Mouse (Mus musculus) sigmoid colon, adult 10 weeks (tissue): ENCODE data around the gene Slc22a14. TPM values are rescaled to one million over a fixed set of nuclear protein-coding genes. Genes with fewer than 3 reads are reported as not detected.

Experiments used
- polyA plus RNA-seq: library from polyadenylated mRNA; stranded (reverse); fragments of 350-450 nt; fragmentation: Illumina TruSeq; extraction: RNeasy Lipid Tissue Mini Kit (QIAGEN cat#74804); gene quantifications from one replicate; pipeline ENCODE4 v1.2.3, GENCODE M21; 2014; ENCODE audit warnings: low read depth, low replicate concordance

Gene Slc22a14
- not detected for polyA plus RNA-seq

GRCm38 (mm10) chr9:119365284-119365683, at the start of gene Slc22a14:
Gene Slc22a14, minus strand, starts transcription at chr9:119365553.

GRCm38 (mm10) chr9:119401801-119402214, 36.5 kb upstream of the Slc22a14 start, which contains the start of gene Acvr2b:
Gene Acvr2b, plus strand, starts transcription at chr9:119402118.

GRCm38 (mm10) chr9:119357331-119358057, 7.9 kb downstream of the Slc22a14 start, which contains the start of gene Xylb:
Gene Xylb, plus strand, starts transcription at chr9:119357381.

GRCm38 (mm10) chr9:119340909-119341816, 24.2 kb downstream of the Slc22a14 start, which contains the start of gene Myd88:
Gene Myd88, minus strand, starts transcription at chr9:119341411.

GRCm38 (mm10) chr9:119339558-119340211, 25.7 kb downstream of the Slc22a14 start, which contains the start of gene Acaa1a:
Gene Acaa1a, plus strand, starts transcription at chr9:119339676.

GRCm38 (mm10) chr9:119322289-119323259, 42.8 kb downstream of the Slc22a14 start, which contains the start of gene Oxsr1:
Gene Oxsr1, minus strand, starts transcription at chr9:119322427.

GRCm38 (mm10) chr9:119208998-119209397, 156.4 kb downstream of the Slc22a14 start, which contains the start of gene Slc22a13:
Gene Slc22a13, minus strand, starts transcription at chr9:119209098.

GRCm38 (mm10) chr9:119158861-119159260, 206.5 kb downstream of the Slc22a14 start, which contains the start of gene Gm47289:
Gene Gm47289, plus strand, starts transcription at chr9:119159161.

GRCm38 (mm10) chr9:119156278-119157201, 208.8 kb downstream of the Slc22a14 start, which contains the start of gene Acaa1b:
Gene Acaa1b, minus strand, starts transcription at chr9:119157093.

Other genes starting within 250 kb of the Slc22a14 start
- not detected for gene Acaa1b, start 208.5 kb downstream of the Slc22a14 start, polyA plus RNA-seq
- gene Gm47289, start 206.4 kb downstream of the Slc22a14 start, polyA plus RNA-seq, result not detected
- not detected for gene Slc22a13, start 156.5 kb downstream of the Slc22a14 start, polyA plus RNA-seq
- 57.5 TPM for gene Oxsr1, start 43.1 kb downstream of the Slc22a14 start, polyA plus RNA-seq
- 7.2 TPM for gene Acaa1a, start 25.9 kb downstream of the Slc22a14 start, polyA plus RNA-seq
- gene Myd88, start 24.1 kb downstream of the Slc22a14 start, polyA plus RNA-seq, result 8.8 TPM
- 3.6 TPM for gene Xylb, start 8.2 kb downstream of the Slc22a14 start, polyA plus RNA-seq
- 1.1 TPM for gene Acvr2b, start 36.6 kb upstream of the Slc22a14 start, polyA plus RNA-seq
- 2.1 TPM for gene Exog, start 79.4 kb upstream of the Slc22a14 start, polyA plus RNA-seq
- 0.06 TPM for gene Scn5a, start 213.5 kb upstream of the Slc22a14 start, polyA plus RNA-seq